Mouse (Mus musculus) hindbrain, postnatal 0 days (tissue): ENCODE results near the gene Msantd3. TPM values are rescaled to one million over a fixed set of nuclear protein-coding genes. Genes with fewer than 3 reads are reported as not detected.

Source experiments
- ATAC-seq: fragments of 200-750 bp; cut with Nextera tagmentation; 2 replicates; pipeline ENCODE4 v1.8.0; 2017; ENCODE audit warnings: mild to moderate bottlenecking, moderate TSS enrichment, moderate library complexity
- DNase-seq: peaks from one replicate; pipeline ENCODE4 v3.0.0-alpha.2; 2015; ENCODE audit warnings: low spot score
- H3K27ac ChIP-seq: fragments of 300-500 bp; sonication (generic); 2 replicates; pipeline ENCODE4 v1.5.1; 2014; ENCODE audit warnings: mild to moderate bottlenecking
- H3K27me3 ChIP-seq: fragments of 300-500 bp; sonication (generic); 2 replicates; pipeline ENCODE4 v1.6.1; 2014; ENCODE audit warnings: low read length, mixed read lengths; ENCODE audit not compliant: insufficient read depth
- H3K36me3 ChIP-seq: fragments of 300-500 bp; sonication (generic); 2 replicates; pipeline ENCODE4 v1.6.1; 2014; ENCODE audit warnings: low read length, mixed read lengths; ENCODE audit not compliant: insufficient read depth
- H3K4me1 ChIP-seq: fragments of 300-500 bp; sonication (generic); 2 replicates; pipeline ENCODE4 v1.6.1; 2014; ENCODE audit warnings: antibody characterized with exemption, low read length, mixed read lengths; ENCODE audit not compliant: insufficient read depth
- H3K4me2 ChIP-seq: fragments of 300-500 bp; sonication (generic); 2 replicates; pipeline ENCODE4 v1.6.1; 2014; ENCODE audit warnings: low read depth, mild to moderate bottlenecking, low read length, moderate library complexity, mixed read lengths
- H3K4me3 ChIP-seq: fragments of 300-500 bp; sonication (generic); 2 replicates; pipeline ENCODE4 v1.5.1; 2014; ENCODE audit warnings: low read length
- H3K9ac ChIP-seq: fragments of 300-500 bp; sonication (generic); replicated peaks from 2 replicates; pipeline ENCODE4 v1.6.1; 2014; ENCODE audit warnings: mild to moderate bottlenecking, low read length, moderate library complexity, mixed read lengths
- H3K9me3 ChIP-seq: fragments of 300-500 bp; sonication (generic); 2 replicates; pipeline ENCODE4 v1.6.1; 2016; ENCODE audit warnings: low read length, mixed read lengths
- CTCF ChIP-seq: IDR thresholded peaks from 2 replicates; pipeline ENCODE4 v1.5.1; 2016; ENCODE audit warnings: antibody characterized with exemption, control low read depth, low read depth
- WGBS: fragments of 180-500 bp; shearing (Covaris S2); extraction: QIAGEN DNeasy Blood & Tissue Kit; methylation state at CpG from one replicate; pipeline ENCODE4 v1.1.7; 2014; 5-methylcytosine and 5-hydroxymethylcytosine counted together
- polyA plus RNA-seq: library from polyadenylated mRNA; unstranded; fragments of >200 nt; fragmentation: Nextera tagmentation; extraction: Ambion mirVana; gene quantifications from 2 replicates; pipeline ENCODE4 v1.2.1, GENCODE M21; 2015
- total RNA-seq: library from RNA; depleted of rRNA; stranded (reverse); fragments of >200 nt; gene quantifications from 2 replicates; pipeline ENCODE4 v1.2.3, GENCODE M21; 2014

The Msantd3 gene
- total and polyA plus RNA-seq, 2 experiments from 2014 or later = 25.1 to 27.3 TPM

GRCm38 (mm10) chr4:48543071-48543865, 3.5 kb downstream of the Msantd3 start:
- no peak for DNase-seq
- no peak for ATAC-seq
- Histone ChIP-seq H3K9ac (no peak overlapping the region), H3K36me3 (no peaks in the 10 kb centered on the region), H3K27ac (no peak overlapping the region), H3K27me3 (no peaks in the 10 kb centered on the region), H3K4me2 (no peak overlapping the region), H3K9me3 (no peaks in the 10 kb centered on the region), H3K4me1 (peaks cover 32% of the 10 kb centered on the region), H3K4me3 (no peak overlapping the region)
- TF ChIP-seq CTCF = no peak
- 67% methylated on average over 6 of the region's 6 CpGs for WGBS

- 62% methylated on average over 8 of the region's 8 CpGs for WGBS
- peaks cover 35% of the 10 kb centered on the region for H3K4me1 ChIP-seq
- H3K4me3 ChIP-seq = no peak overlapping the region
- no peaks in the 10 kb centered on the region for H3K27me3 ChIP-seq
- no peaks in the 10 kb centered on the region for H3K36me3 ChIP-seq
- DNase-seq (no peak), ATAC-seq (no peak)
- no peak overlapping the region for H3K9ac ChIP-seq
- H3K4me2 ChIP-seq = no peak overlapping the region
- H3K27ac ChIP-seq = no peak overlapping the region
- no peaks in the 10 kb centered on the region for H3K9me3 ChIP-seq
- no peak for TF ChIP-seq CTCF
Observed at GRCm38 (mm10) chr4:48544141-48544540, 4.4 kb downstream of the Msantd3 start.

- no peak for ATAC-seq
Observed at GRCm38 (mm10) chr4:48545966-48546365, 6.2 kb downstream of the Msantd3 start.

GRCm38 (mm10) chr4:48546568-48547496, 7.1 kb downstream of the Msantd3 start:
- DNase-seq = no peak
- ATAC-seq = peak; percentile 60; the same call in 1 of the 2 replicates
- Histone ChIP-seq H3K27me3 (no peaks in the 10 kb centered on the region), H3K27ac (peak overlapping the region; percentile 4; the same call in 1 of the 2 replicates), H3K36me3 (no peaks in the 10 kb centered on the region), H3K9ac (no peak overlapping the region), H3K4me2 (0 out of 2 replicates have a peak overlapping the region, but pooled peaks have one; percentile 3), H3K9me3 (no peaks in the 10 kb centered on the region), H3K4me1 (peaks cover 29% of the 10 kb centered on the region), H3K4me3 (no peak overlapping the region)
- no peak for TF ChIP-seq CTCF
- WGBS = 32% methylated on average over 9 of the region's 9 CpGs

More at GRCm38 (mm10) chr4:48545966-48546365, 6.2 kb downstream of the Msantd3 start:
- no peak overlapping the region for H3K27ac ChIP-seq
- WGBS = 41% methylated on average over 12 of the region's 12 CpGs
- no peak overlapping the region for H3K4me3 ChIP-seq
- no peak for DNase-seq
- no peak for TF ChIP-seq CTCF
- H3K36me3 ChIP-seq = no peaks in the 10 kb centered on the region
- H3K9ac ChIP-seq = no peak overlapping the region
- H3K27me3 ChIP-seq = no peaks in the 10 kb centered on the region
- no peak overlapping the region for H3K4me2 ChIP-seq
- H3K9me3 ChIP-seq = no peaks in the 10 kb centered on the region
- H3K4me1 ChIP-seq = peaks cover 35% of the 10 kb centered on the region

- Histone ChIP-seq H3K27ac (peak overlapping the region; percentile 45; the same call in 1 of the 2 replicates), H3K9me3 (no peaks in the 10 kb centered on the region), H3K4me2 (no peak overlapping the region), H3K4me3 (no peak overlapping the region), H3K4me1 (peaks cover 18% of the 10 kb centered on the region), H3K27me3 (no peaks in the 10 kb centered on the region), H3K36me3 (peaks cover 12% of the 10 kb centered on the region; the same call in 1 of the 2 replicates), H3K9ac (no peak overlapping the region)
- peak; percentile 53 for DNase-seq
- no peak for TF ChIP-seq CTCF
- ATAC-seq = peak; percentile 60; the same call in 1 of the 2 replicates
- WGBS = 39% methylated on average over 6 of the region's 6 CpGs
Observed at GRCm38 (mm10) chr4:48548393-48549045, 8.8 kb downstream of the Msantd3 start.

GRCm38 (mm10) chr4:48549661-48550060, 9.9 kb downstream of the Msantd3 start:
- no peak for ATAC-seq
- no peak for DNase-seq
- WGBS = 52% methylated on average over 5 of the region's 5 CpGs
- H3K27ac ChIP-seq = no peak overlapping the region
- H3K4me3 ChIP-seq = no peak overlapping the region
- H3K9me3 ChIP-seq = no peaks in the 10 kb centered on the region
- peaks cover 11% of the 10 kb centered on the region for H3K4me1 ChIP-seq
- no peak; the same call in 1 of the 2 replicates for TF ChIP-seq CTCF
- peaks cover 13% of the 10 kb centered on the region; the same call in 1 of the 2 replicates for H3K36me3 ChIP-seq
- H3K9ac ChIP-seq = no peak overlapping the region
- H3K27me3 ChIP-seq = no peaks in the 10 kb centered on the region
- H3K4me2 ChIP-seq = no peak overlapping the region
